Mouse (Mus musculus) testis, adult 10 weeks (tissue): ENCODE data around the gene Rrp9. TPM values are rescaled to one million over a fixed set of nuclear protein-coding genes. Genes with fewer than 3 reads are reported as not detected.

Experiments used
- polyA plus RNA-seq: library from polyadenylated mRNA; stranded (reverse); fragments of 350-450 nt; fragmentation: Illumina TruSeq; extraction: RNeasy Lipid Tissue Mini Kit (QIAGEN cat#74804); gene quantifications from one replicate; pipeline ENCODE4 v1.2.3, GENCODE M21; 2014; ENCODE audit warnings: low read depth, low replicate concordance

Gene Rrp9
- polyA plus RNA-seq: 1.6 TPM

GRCm38 (mm10) chr9:106475663-106476001, at the start of gene Rrp9:
Rrp9 (plus strand) TSS chr9:106475963.

GRCm38 (mm10) chr9:106429221-106430014, 46.3 kb upstream of the Rrp9 start, which contains the start of gene Rpl29:
Rpl29 (plus strand) TSS chr9:106429454.

DNA sequence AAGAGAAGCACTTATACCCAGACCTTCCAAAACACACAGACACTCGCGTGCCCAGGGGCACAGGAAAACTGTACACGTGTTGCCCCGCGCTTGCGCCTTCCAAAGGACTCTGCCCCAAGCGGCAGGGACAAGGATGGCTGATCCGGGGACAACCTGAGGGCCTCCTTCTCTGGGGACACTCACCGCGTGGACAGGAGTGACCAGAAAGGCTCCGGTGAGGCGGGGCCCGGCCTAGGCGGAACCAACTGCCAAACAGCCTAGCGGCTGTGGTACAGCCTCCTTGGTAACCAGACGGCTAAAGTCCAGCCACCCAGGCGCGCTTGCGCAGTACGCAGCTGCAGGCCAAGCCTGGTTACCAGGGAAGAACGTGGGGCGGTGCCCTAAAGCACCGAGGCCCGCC, 28.4 kb upstream of the Rrp9 start, which contains the start of the genes Abhd14b and Abhd14a:
Abhd14b (plus strand) TSS at position 112 of the 400 bp plus-strand sequence.
Abhd14a (minus strand) TSS at position 331 of the 400 bp plus-strand sequence.

DNA sequence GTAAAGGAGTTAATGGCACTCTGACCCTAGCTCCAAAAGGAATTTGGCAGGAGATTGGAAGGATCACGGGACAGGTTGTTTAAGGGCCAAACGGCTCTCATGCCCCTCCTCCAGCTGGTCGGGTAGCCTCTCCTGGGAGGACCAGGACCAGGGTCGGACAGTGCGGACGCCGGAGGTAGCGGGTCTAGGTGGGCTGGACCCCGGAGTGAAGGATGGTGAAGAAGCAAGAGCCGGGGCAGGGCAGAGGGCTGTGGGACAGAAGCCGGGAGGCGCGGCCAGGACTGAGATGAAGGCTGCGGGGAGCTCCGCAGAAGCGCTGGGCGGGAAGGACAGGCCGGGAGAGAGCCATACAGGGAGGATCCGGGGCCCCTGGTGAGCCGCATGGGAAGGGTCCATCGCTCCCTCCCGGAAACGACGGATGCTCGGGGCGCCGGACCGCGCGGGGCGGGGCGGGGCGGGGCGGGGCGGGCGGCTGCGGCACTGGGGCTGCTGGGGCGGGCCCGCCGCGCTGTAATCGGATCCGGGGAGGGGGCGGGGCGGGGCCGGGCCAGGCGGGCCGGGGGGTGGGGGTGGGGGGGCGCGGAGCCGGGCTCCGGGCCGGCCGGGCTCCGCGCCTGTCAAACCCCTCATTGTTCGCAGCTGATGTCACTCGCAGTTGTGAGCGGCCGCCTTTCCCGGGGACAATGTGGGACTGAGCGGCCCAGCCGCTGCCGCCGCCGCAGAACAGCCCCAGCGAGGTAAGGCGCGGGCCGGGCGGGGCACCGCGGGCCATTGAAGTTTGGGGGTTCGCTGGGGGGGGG, 22.3 kb upstream of the Rrp9 start, which contains the start of gene Pcbp4:
Pcbp4 (plus strand) TSS at position 21 of the 800 bp plus-strand sequence.

DNA sequence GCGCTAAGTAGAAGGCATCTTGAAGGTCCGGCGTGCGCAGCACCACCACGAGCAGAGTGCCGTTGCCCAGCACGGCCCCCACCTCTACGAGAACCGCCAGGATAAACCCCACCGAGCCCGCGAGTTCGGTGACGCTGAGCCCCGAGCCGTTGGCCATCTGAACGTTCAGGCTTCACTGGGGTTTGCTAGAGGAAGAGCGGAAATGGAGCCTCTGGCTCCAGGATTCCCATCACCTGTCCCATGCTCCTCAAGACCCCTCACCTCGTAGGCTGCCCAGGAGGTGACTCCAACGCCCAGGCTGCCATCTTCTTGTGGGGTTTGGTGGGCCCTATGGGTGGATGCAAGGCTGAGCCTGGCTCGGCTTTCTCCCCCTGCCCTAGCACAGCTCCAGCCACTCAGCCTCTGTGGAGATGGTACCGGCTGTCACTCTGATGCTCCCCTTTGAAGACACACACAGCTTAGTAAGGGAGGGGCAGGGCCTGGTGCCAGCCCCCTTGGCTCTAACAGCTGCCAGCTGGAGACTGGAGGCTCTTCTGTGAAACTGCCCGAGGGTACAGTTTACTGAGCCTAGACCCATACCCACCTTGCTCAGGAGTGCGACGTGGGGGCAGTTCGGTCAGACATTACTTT, 10.1 kb upstream of the Rrp9 start, which contains the start of gene Gpr62:
Gpr62 (minus strand) TSS at position 368 of the 630 bp plus-strand sequence.

DNA sequence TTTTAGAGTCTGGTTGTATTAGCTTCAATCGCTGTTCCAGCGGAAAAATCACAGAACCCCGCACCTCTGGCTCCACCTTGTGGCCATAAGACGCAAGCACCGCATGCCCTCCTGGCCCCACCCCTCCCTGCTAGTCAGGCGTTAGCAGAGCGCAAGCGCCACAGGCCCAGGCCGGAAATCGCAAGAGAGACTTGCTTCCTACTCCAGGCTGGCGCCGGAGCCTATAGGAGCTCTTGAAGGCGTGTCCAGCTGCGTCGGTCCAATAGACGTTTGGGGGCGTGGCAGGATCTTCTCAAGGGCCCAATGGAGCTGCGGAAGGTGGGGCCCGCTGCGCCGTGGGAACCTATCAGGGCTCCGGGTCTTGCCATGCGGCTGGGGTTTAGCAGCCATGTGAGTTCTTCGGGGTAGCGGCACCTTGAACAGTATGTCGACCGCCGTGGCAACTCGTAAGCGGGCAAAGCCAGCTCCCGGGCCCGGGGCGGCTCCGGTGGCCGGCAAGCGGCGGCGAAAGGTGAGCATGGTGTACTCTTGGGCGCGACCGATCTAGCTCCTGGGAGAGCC, 1.2 kb downstream of the Rrp9 start, which contains the start of gene Parp3:
Parp3 (minus strand) TSS at position 26 of the 561 bp plus-strand sequence.

GRCm38 (mm10) chr9:106499667-106500066, 23.9 kb downstream of the Rrp9 start, which contains the start of gene Iqcf1:
Iqcf1 (plus strand) TSS chr9:106499967.

DNA sequence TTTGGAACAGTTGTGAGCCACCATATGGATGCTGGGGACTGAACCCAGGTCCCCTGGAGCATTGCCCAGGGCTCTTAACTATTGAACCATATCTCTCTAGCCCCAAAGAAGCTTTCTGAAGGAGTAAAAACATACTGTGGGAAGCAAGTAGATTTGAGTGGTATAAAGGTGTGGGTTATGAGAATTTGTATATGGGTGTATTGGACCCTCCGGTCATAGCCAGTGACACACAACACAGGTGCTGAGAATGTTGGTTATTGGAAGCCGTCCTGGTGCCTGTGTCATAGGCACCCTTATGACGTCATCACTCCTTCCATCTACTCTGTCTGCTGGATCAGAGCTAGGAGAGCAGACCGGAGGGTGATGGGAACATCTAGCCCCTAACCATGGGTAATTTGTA, 38.5 kb downstream of the Rrp9 start, which contains the start of gene Iqcf5:
Iqcf5 (plus strand) TSS at position 301 of the 400 bp plus-strand sequence.

Other genes with a start within 250 kb of the Rrp9 start
- gene Alas1, start 227.3 kb upstream of the Rrp9 start, polyA plus RNA-seq: 30.3 TPM
- gene Poc1a, start 194.9 kb upstream of the Rrp9 start, polyA plus RNA-seq: 4.0 TPM
- 1.4 TPM for gene Dusp7, start 107.3 kb upstream of the Rrp9 start, polyA plus RNA-seq
- gene Rpl29, start 46.5 kb upstream of the Rrp9 start, polyA plus RNA-seq: 24.2 TPM
- gene Acy1, start 37.6 kb upstream of the Rrp9 start, polyA plus RNA-seq: 0.17 TPM
- gene Abhd14b, start 28.5 kb upstream of the Rrp9 start, polyA plus RNA-seq: 4.2 TPM
- gene Abhd14a, start 28.3 kb upstream of the Rrp9 start, polyA plus RNA-seq: 6.0 TPM
- gene Pcbp4, start 22.7 kb upstream of the Rrp9 start, polyA plus RNA-seq: 1.0 TPM
- 8.2 TPM for gene Gpr62, start 10.0 kb upstream of the Rrp9 start, polyA plus RNA-seq
- 1.8 TPM for gene Parp3, start 986 bp downstream of the Rrp9 start, polyA plus RNA-seq
- 87.2 TPM for gene Iqcf1, start 24.0 kb downstream of the Rrp9 start, polyA plus RNA-seq
- 144 TPM for gene Iqcf5, start 38.6 kb downstream of the Rrp9 start, polyA plus RNA-seq
- gene Iqcf3, start 85.7 kb downstream of the Rrp9 start, polyA plus RNA-seq: 2,377 TPM
- gene Iqcf4, start 95.0 kb downstream of the Rrp9 start, polyA plus RNA-seq: 679 TPM
- 4.1 TPM for gene Iqcf6, start 150.6 kb downstream of the Rrp9 start, polyA plus RNA-seq
- gene Grm2, start 180.1 kb downstream of the Rrp9 start, polyA plus RNA-seq: not detected
- gene Tex264, start 210.0 kb downstream of the Rrp9 start, polyA plus RNA-seq: 5.9 TPM